ENCODE assay signal across 8 mouse cellular contexts in the genomic region with DNA sequence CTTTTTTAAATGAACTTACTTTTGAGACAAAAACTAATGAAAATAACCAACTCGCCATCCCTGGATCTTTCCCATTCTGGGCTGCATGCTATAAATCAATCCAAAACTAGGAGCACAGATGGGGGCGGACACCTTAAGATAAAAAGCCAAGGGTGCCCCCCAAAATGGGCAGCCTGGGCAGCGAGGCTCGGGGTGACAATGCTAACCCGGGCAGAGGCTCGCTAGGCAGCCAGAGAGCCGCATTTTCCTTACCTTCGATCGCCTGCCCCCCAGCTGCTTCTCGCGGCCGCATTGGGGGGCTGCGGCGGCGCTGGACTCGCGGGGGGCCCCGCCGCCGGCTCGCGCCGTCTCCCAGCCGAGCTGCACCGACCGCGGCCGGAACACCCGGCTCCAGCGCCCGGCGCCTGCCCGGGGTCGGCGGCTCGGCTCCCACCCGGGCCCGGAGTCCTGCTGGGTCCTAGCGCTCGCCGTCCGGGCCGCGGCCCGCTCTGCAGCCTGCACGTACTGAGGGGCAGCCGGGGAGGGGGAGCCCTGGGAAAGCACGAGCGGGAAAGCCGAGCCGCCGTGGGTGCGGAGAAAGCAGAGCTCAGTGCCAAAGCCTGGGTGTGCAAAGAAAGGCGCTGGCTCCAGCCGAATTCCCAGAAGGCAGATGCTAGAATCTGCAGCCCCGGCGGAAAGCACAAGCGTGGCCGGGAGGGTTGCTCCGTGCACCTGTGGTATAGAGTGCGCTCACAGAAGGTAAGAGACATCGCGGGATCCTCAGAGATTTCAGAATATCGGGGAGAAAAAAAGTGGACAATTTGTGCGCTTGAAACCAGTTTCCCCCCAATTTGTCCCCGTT. TPM values are rescaled to one million over a fixed set of nuclear protein-coding genes. Genes with fewer than 3 reads are reported as not detected.
A peak's percentile ranks its signal among the peaks of the same experiment; 100 is the strongest.
DNase-seq lines count a peak whose midpoint lies in the region; ATAC-seq and TF ChIP-seq lines count a peak whose summit lies in the region.

A gene (minus strand): TSS at position 364 of the 841 bp plus-strand sequence.

- peak within 1 kb of the TSS; percentile 96 for H3K9ac ChIP-seq in heart, embryonic 13.5 days
- peak within 1 kb of the TSS; percentile 84 for H3K9ac ChIP-seq in kidney, postnatal 0 days (ENCODE audit: low read depth, low read length)
- peak within 1 kb of the TSS; percentile 83 for H3K9ac ChIP-seq in liver, embryonic 13.5 days
- peak within 1 kb of the TSS; percentile 68 for H3K9ac ChIP-seq in stomach, embryonic 14.5 days (replicated peaks; ENCODE audit: low read depth, low read length)

- H3K4me1 ChIP-seq in forebrain, embryonic 10.5 days: peaks cover 42% of the 10 kb centered on the region
- peaks cover 45% of the 10 kb centered on the region for H3K4me1 ChIP-seq in heart, embryonic 13.5 days
- peaks cover 17% of the 10 kb centered on the region for H3K4me1 ChIP-seq in kidney, postnatal 0 days (replicated peaks; ENCODE audit: insufficient read depth, low read length)
- peaks cover 47% of the 10 kb centered on the region for H3K4me1 ChIP-seq in liver, embryonic 13.5 days (replicated peaks)
- H3K4me1 ChIP-seq in stomach, embryonic 14.5 days (ENCODE audit: control insufficient read depth, insufficient read depth, low read length): peaks cover 11% of the 10 kb centered on the region

- H3K27me3 ChIP-seq in forebrain, embryonic 10.5 days (ENCODE audit: poor library complexity, severe bottlenecking): no peaks in the 10 kb centered on the region
- no peaks in the 10 kb centered on the region for H3K27me3 ChIP-seq in heart, embryonic 13.5 days (replicated peaks)
- H3K27me3 ChIP-seq in kidney, postnatal 0 days (ENCODE audit: insufficient read depth, low read length): no peaks in the 10 kb centered on the region
- no peaks in the 10 kb centered on the region for H3K27me3 ChIP-seq in liver, embryonic 13.5 days
- no peaks in the 10 kb centered on the region for H3K27me3 ChIP-seq in stomach, embryonic 14.5 days (ENCODE audit: control insufficient read depth, insufficient read depth, low read length)

- ATAC-seq in heart, embryonic 13.5 days (ENCODE audit: extremely low read depth, insufficient number of reproducible peaks, low FRiP score, low TSS enrichment): peak; percentile 76; the same call in 1 of the 2 replicates
- ATAC-seq in kidney, postnatal 0 days (replicated peaks; ENCODE audit: low FRiP score, low read depth): peak; percentile 84
- peak; percentile 82 for ATAC-seq in liver, embryonic 13.5 days (ENCODE audit: low read depth)
- ATAC-seq in stomach, embryonic 14.5 days (ENCODE audit: insufficient number of reproducible peaks, insufficient read depth, low FRiP score, low read depth): peak; percentile 88

- H3K9me3 ChIP-seq in forebrain, embryonic 10.5 days: no peaks in the 10 kb centered on the region
- no peaks in the 10 kb centered on the region for H3K9me3 ChIP-seq in heart, embryonic 13.5 days
- no peaks in the 10 kb centered on the region for H3K9me3 ChIP-seq in kidney, postnatal 0 days (replicated peaks; ENCODE audit: low read length)
- no peaks in the 10 kb centered on the region for H3K9me3 ChIP-seq in liver, embryonic 13.5 days (replicated peaks)
- H3K9me3 ChIP-seq in stomach, embryonic 14.5 days (ENCODE audit: control insufficient read depth, low read depth, low read length): no peaks in the 10 kb centered on the region

- DNase-seq in CD8-positive naive resting alpha-beta T cell, adult 2 months (ENCODE audit: low read depth in 2 of 2, low spot score in 2 of 2): peak; percentile 29 to 37
- peak; percentile 94 for DNase-seq in brain, embryonic 14.5 days (ENCODE audit: low read depth)
- peak; percentile 82 for DNase-seq in forebrain, embryonic 10.5 days (ENCODE audit: extremely low spot score, low spot score)
- peak; percentile 79 for DNase-seq in kidney, postnatal 0 days (ENCODE audit: low spot score)
- peak; percentile 47 for DNase-seq in liver, embryonic 13.5 days
- peak; percentile 91 for DNase-seq in neural tube, embryonic 10.5 days (ENCODE audit: extremely low spot score, low spot score)

- peak within 1 kb of the TSS; percentile 78 for H3K4me3 ChIP-seq in forebrain, embryonic 10.5 days
- H3K4me3 ChIP-seq in heart, embryonic 13.5 days: peak within 1 kb of the TSS; percentile 91
- H3K4me3 ChIP-seq in kidney, postnatal 0 days (replicated peaks; ENCODE audit: low read depth, low read length): peak within 1 kb of the TSS; percentile 92
- peak within 1 kb of the TSS; percentile 74 for H3K4me3 ChIP-seq in liver, embryonic 13.5 days (replicated peaks)
- H3K4me3 ChIP-seq in stomach, embryonic 14.5 days (ENCODE audit: low read depth, low read length): peak within 1 kb of the TSS; percentile 86

- TF ChIP-seq POLR2A in brain, embryonic 14.5 days (IDR thresholded peaks at IDR 0.05; ENCODE audit: borderline replicate concordance, extremely low read depth, insufficient read depth, insufficient read length, poor library complexity, severe bottlenecking): peak; percentile 71; the same call in 1 of the 2 replicates

- peak within 1 kb of the TSS; percentile 94 for H3K27ac ChIP-seq in forebrain, embryonic 10.5 days
- peak within 1 kb of the TSS; percentile 88 for H3K27ac ChIP-seq in heart, embryonic 13.5 days (replicated peaks)
- H3K27ac ChIP-seq in kidney, postnatal 0 days: peak within 1 kb of the TSS; percentile 78
- H3K27ac ChIP-seq in liver, embryonic 13.5 days: peak within 1 kb of the TSS; percentile 74
- peak within 1 kb of the TSS; percentile 86 for H3K27ac ChIP-seq in stomach, embryonic 14.5 days (ENCODE audit: low read length)

- under 1% methylated on average over 66 of the region's 66 CpGs for whole genome bisulfite sequencing in forebrain, embryonic 10.5 days
- under 1% methylated on average over 66 of the region's 66 CpGs for WGBS in heart, embryonic 13.5 days
- under 1% methylated on average over 65 of the region's 66 CpGs for WGBS in kidney, postnatal 0 days
- under 1% methylated on average over 66 of the region's 66 CpGs for WGBS in liver, embryonic 13.5 days (ENCODE audit: insufficient replicate concordance)
- WGBS in stomach, embryonic 14.5 days: 1% methylated on average over 66 of the region's 66 CpGs

- no peak for TF ChIP-seq CTCF in brain, embryonic 14.5 days (IDR thresholded peaks at IDR 0.05; ENCODE audit: borderline replicate concordance, extremely low read depth, insufficient read depth, insufficient read length)
- TF ChIP-seq CTCF in kidney, postnatal 0 days (IDR thresholded peaks at IDR 0.05; ENCODE audit: low read depth): no peak

- H3K36me3 ChIP-seq in forebrain, embryonic 10.5 days (replicated peaks): no peaks in the 10 kb centered on the region
- no peaks in the 10 kb centered on the region for H3K36me3 ChIP-seq in heart, embryonic 13.5 days
- H3K36me3 ChIP-seq in kidney, postnatal 0 days (ENCODE audit: insufficient read depth, low read length): no peaks in the 10 kb centered on the region
- no peaks in the 10 kb centered on the region for H3K36me3 ChIP-seq in liver, embryonic 13.5 days
- no peaks in the 10 kb centered on the region for H3K36me3 ChIP-seq in stomach, embryonic 14.5 days (ENCODE audit: control insufficient read depth, insufficient read depth, low read length)

- peak within 1 kb of the TSS; percentile 76 for H3K4me2 ChIP-seq in heart, embryonic 13.5 days
- H3K4me2 ChIP-seq in kidney, postnatal 0 days (ENCODE audit: low read length): peak within 1 kb of the TSS; percentile 77
- H3K4me2 ChIP-seq in liver, embryonic 13.5 days: peak within 1 kb of the TSS; percentile 91
- peak within 1 kb of the TSS; percentile 69 for H3K4me2 ChIP-seq in stomach, embryonic 14.5 days (replicated peaks; ENCODE audit: low read depth, low read length)

RNA-seq across cellular contexts. Expression of the gene that starts here (rescaled TPM):
- 28.0 and 35.7 TPM in 2 replicates for polyA plus RNA-seq in brain, embryonic 14.5 days (2012; rRNA removed)
- 46.4 and 47.3 TPM in 2 replicates for polyA plus RNA-seq in forebrain, embryonic 10.5 days (2016; fragmentation: Nextera tagmentation; extraction: Ambion mirVana)
- 51.9 and 58.9 TPM in 2 replicates for polyA plus RNA-seq in heart, embryonic 13.5 days (2015; fragmentation: Nextera tagmentation; extraction: Ambion mirVana)
- polyA plus RNA-seq in kidney, postnatal 0 days (2015; fragmentation: Nextera tagmentation; extraction: Ambion mirVana): 52.1 and 54.0 TPM in 2 replicates
- 18.1 and 20.0 TPM in 2 replicates for polyA plus RNA-seq in liver, embryonic 13.5 days (2015; fragmentation: Nextera tagmentation; extraction: Ambion mirVana)
- 77.9 and 93.4 TPM in 2 replicates for polyA plus RNA-seq in stomach, embryonic 14.5 days (2014; fragmentation: Nextera tagmentation; extraction: Ambion mirVana)

Comparison
In these comparisons a context has a peak if more than half of its experiments do, and no peak if none do; other contexts are left out.
1. Peak in every context shown above with its lines: DNase-seq, ATAC-seq, H3K4me3 ChIP-seq and H3K27ac ChIP-seq.
2. DNase-seq: peak in every context shown above with its lines; median percentile 94 in brain, embryonic 14.5 days; 91 in neural tube, embryonic 10.5 days; 82 in forebrain, embryonic 10.5 days; 79 in kidney, postnatal 0 days; 47 in liver, embryonic 13.5 days; 33 in CD8-positive naive resting alpha-beta T cell, adult 2 months.